Mouse (Mus musculus): ENCODE data around the gene Srgn.

DNA sequence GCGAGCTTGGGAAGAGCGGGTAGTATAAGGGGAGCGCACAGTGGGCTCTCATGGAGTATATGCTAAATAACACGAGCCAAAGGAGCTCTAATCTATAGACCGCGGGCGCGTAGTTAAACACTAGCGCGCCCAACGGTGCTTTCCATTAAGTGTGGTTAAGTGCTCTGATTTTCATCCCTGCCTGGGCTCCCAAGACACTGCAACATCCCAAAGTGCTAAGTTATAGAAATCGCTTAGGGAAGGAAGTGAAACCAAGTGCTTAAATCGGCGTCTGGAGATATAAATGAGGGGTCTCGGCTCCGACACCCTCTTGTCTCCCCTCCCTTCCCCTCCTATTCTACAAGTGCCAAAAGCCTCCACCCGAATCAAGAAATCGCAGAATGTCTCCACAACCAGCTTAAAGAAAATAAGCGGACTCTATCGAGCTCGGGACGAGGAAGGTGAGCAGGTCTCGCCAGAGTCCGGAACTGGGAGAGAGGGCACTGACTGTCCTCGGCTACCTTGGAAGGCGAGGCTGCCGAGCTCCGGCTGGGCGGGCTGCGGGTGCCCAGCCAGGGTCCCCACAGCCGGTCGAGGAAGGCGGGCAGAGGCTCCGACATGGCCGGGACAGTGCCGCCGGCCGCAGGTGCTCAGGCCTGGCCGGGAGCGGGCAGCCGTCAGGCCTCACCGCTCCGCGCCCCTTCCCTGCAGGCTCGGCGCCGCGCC is 41.2 kb downstream of the Srgn start:
- TF ChIP-seq TAL1 (conservative IDR thresholded peaks at IDR 0.05; ENCODE audit: low read depth, low read length) (no peak), CTCF (IDR thresholded peaks at IDR 0.05; ENCODE audit: low read depth, low read length) (no peak)

All from G1E (cell line).